Mouse (Mus musculus): ENCODE data around the gene Tfcp2. TPM values are rescaled to one million over a fixed set of nuclear protein-coding genes. Genes with fewer than 3 reads are reported as not detected.

Gene Tfcp2
- total RNA-seq, 4 experiments from 2014 or later, result 14.3 to 17.3 (median 15.6) TPM

DNA sequence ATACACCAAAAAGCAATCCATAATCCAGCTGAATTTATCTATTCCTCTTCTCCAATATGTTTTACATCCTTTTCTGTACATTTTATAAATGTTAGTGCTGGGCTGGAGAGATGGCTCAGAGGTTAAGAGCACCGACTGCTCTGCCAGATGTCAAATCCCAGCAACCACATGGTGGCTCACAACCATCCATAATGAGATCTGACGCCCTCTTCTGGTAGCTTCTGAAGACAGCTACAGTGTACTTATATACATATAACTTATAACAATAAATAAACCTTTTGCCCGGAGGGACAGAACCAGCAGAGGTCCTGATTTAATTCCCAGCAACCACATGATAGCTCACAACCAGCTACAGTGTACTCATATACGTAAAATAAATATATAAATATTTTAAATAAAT, 103.2 kb downstream of the Tfcp2 start:
- no peak for DNase-seq (ENCODE audit: low spot score)

Other genes with a start within 250 kb of the Tfcp2 start
- 10 to 100 TPM; 51.7 to 63.4 (median 54.3) TPM for gene Mettl7a1, start 247.9 kb downstream of the Tfcp2 start, total RNA-seq (2022)
- gene Mettl7a3, start 217.1 kb downstream of the Tfcp2 start, total RNA-seq (2022), result under 1 TPM in 1 of 4 experiments, not detected in 3; 0.19 TPM
- gene Methig1, start 198.9 kb downstream of the Tfcp2 start, total RNA-seq (2022), result under 1 TPM in 1 of 4 experiments, not detected in 3; 0.66 TPM
- gene Mettl7a2, start 198.8 kb downstream of the Tfcp2 start, total RNA-seq (2022), result 1 to 10 TPM in 2 of 4 experiments, under 1 TPM in 2; 0.79 to 2.2 (median 0.99) TPM
- not detected for gene Higd1c, start 187.5 kb downstream of the Tfcp2 start, total RNA-seq (2022)
- gene Gm5475, start 129.9 kb downstream of the Tfcp2 start, total RNA-seq (2022), result not detected
- 10 to 100 TPM; 49.0 to 61.5 (median 51.9) TPM for gene Slc11a2, start 126.9 kb downstream of the Tfcp2 start, total RNA-seq (2022)
- gene Letmd1, start 83.0 kb downstream of the Tfcp2 start, total RNA-seq (2022), result 10 to 100 TPM; 11.2 to 14.0 (median 11.8) TPM
- 1 to 10 TPM; 2.4 to 3.1 (median 2.7) TPM for gene Csrnp2, start 56.5 kb downstream of the Tfcp2 start, total RNA-seq (2022)
- 10 to 100 TPM; 11.1 to 17.3 (median 13.8) TPM for gene Pou6f1, start 48.0 kb upstream of the Tfcp2 start, total RNA-seq (2022)
- gene Dazap2, start 63.3 kb upstream of the Tfcp2 start, total RNA-seq (2022), result 100 to 1,000 TPM; 170 to 189 (median 183) TPM
- 10 to 100 TPM; 10.9 to 20.2 (median 11.9) TPM for gene Smagp, start 84.9 kb upstream of the Tfcp2 start, total RNA-seq (2022)
- 1 to 10 TPM in 2 of 4 experiments, under 1 TPM in 2; 0.84 to 2.6 (median 1.1) TPM for gene Bin2, start 117.5 kb upstream of the Tfcp2 start, total RNA-seq (2022)
- 1 to 10 TPM; 1.1 to 2.0 (median 1.5) TPM for gene Cela1, start 135.9 kb upstream of the Tfcp2 start, total RNA-seq (2022)
- under 1 TPM; 0.54 to 0.86 (median 0.64) TPM for gene Galnt6, start 177.4 kb upstream of the Tfcp2 start, total RNA-seq (2022)
- 1 to 10 TPM; 1.9 to 4.3 (median 2.8) TPM for gene Slc4a8, start 209.7 kb upstream of the Tfcp2 start, total RNA-seq (2022)